Mouse (Mus musculus) heart, postnatal 0 days (tissue): ENCODE results near the gene Caml.
A peak's percentile ranks its signal among the peaks of the same experiment; 100 is the strongest.

Experiments used
- CTCF ChIP-seq: IDR thresholded peaks from 2 replicates; pipeline ENCODE4 v1.5.1; 2016; ENCODE audit warnings: antibody characterized with exemption, control low read depth, low read depth
- EP300 ChIP-seq: IDR thresholded peaks from 2 replicates; pipeline ENCODE4 v1.6.1; 2016; ENCODE audit warnings: antibody characterized with exemption, low read depth

DNA sequence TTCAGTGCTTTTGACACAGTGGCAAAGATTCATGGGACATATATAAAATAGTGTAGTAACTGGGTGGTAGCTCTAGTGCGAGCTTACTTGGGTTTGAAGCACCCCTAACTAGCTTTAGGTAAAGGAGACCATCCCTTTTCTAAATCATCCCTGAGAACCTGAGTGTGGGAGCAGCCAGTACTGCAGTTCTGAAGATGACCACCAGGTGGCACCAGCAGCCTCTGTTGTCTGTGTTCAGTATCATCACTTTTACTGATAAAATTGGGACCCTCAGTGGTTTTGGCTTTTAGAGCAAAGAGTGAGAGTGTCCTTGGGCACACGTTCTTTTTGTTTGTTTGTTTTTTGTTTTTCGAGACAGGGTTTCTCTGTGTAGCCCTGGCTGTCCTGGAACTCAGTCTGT lies 21.2 kb upstream of the Caml start:
- TF ChIP-seq CTCF (peak; percentile 87), EP300 (no peak)
